Mouse (Mus musculus) heart, embryonic 11.5 days (tissue): ENCODE measurements around the gene Eif3b. TPM values are rescaled to one million over a fixed set of nuclear protein-coding genes. Genes with fewer than 3 reads are reported as not detected.

Source experiments
- ATAC-seq: fragments of 200-750 bp; cut with Nextera tagmentation; replicated peaks from 2 replicates; pipeline ENCODE4 v1.8.0; 2017; ENCODE audit warnings: moderate library complexity; ENCODE audit not compliant: insufficient number of reproducible peaks, low FRiP score, low TSS enrichment
- H3K27ac ChIP-seq: fragments of 300-500 bp; sonication (generic); 2 replicates; pipeline ENCODE4 v1.5.1; 2014; ENCODE audit warnings: mild to moderate bottlenecking, low read depth, low read length
- H3K27me3 ChIP-seq: fragments of 300-500 bp; sonication (generic); 2 replicates; pipeline ENCODE4 v1.6.1; 2014; ENCODE audit warnings: mild to moderate bottlenecking, low read length, mixed read lengths; ENCODE audit not compliant: control insufficient read depth, insufficient read depth
- H3K36me3 ChIP-seq: fragments of 300-500 bp; sonication (generic); 2 replicates; pipeline ENCODE4 v1.6.1; 2014; ENCODE audit warnings: mild to moderate bottlenecking, low read length, moderate library complexity, mixed read lengths; ENCODE audit not compliant: control insufficient read depth, insufficient read depth
- H3K4me1 ChIP-seq: fragments of 300-500 bp; sonication (generic); 2 replicates; pipeline ENCODE4 v1.6.1; 2014; ENCODE audit warnings: low read length; ENCODE audit not compliant: control insufficient read depth, insufficient read depth
- H3K4me2 ChIP-seq: fragments of 300-500 bp; sonication (generic); 2 replicates; pipeline ENCODE4 v1.6.1; 2014; ENCODE audit warnings: mild to moderate bottlenecking, moderate library complexity
- H3K4me3 ChIP-seq: fragments of 300-500 bp; sonication (generic); 2 replicates; pipeline ENCODE4 v1.5.1; 2014; ENCODE audit warnings: low read depth, low read length
- H3K9ac ChIP-seq: fragments of 300-500 bp; sonication (generic); 2 replicates; pipeline ENCODE4 v1.6.1; 2014; ENCODE audit warnings: mild to moderate bottlenecking, low read depth, low read length, moderate library complexity
- H3K9me3 ChIP-seq: fragments of 300-500 bp; sonication (generic); replicated peaks from 2 replicates; pipeline ENCODE4 v1.6.1; 2016; ENCODE audit warnings: low read length; ENCODE audit not compliant: control insufficient read depth
- WGBS: fragments of 180-500 bp; shearing (Covaris S2); extraction: QIAGEN DNeasy Blood & Tissue Kit; methylation state at CpG from one replicate; pipeline ENCODE4 v1.1.7; 2014; ENCODE audit not compliant: insufficient replicate concordance; 5-methylcytosine and 5-hydroxymethylcytosine counted together
- polyA plus RNA-seq: library from polyadenylated mRNA; unstranded; fragments of >200 nt; fragmentation: Nextera tagmentation; extraction: Ambion mirVana; gene quantifications from 2 replicates; pipeline ENCODE4 v1.2.1, GENCODE M21; 2014

Gene Eif3b
- polyA plus RNA-seq, 1 experiment from 2014 or later: 114 TPM

DNA sequence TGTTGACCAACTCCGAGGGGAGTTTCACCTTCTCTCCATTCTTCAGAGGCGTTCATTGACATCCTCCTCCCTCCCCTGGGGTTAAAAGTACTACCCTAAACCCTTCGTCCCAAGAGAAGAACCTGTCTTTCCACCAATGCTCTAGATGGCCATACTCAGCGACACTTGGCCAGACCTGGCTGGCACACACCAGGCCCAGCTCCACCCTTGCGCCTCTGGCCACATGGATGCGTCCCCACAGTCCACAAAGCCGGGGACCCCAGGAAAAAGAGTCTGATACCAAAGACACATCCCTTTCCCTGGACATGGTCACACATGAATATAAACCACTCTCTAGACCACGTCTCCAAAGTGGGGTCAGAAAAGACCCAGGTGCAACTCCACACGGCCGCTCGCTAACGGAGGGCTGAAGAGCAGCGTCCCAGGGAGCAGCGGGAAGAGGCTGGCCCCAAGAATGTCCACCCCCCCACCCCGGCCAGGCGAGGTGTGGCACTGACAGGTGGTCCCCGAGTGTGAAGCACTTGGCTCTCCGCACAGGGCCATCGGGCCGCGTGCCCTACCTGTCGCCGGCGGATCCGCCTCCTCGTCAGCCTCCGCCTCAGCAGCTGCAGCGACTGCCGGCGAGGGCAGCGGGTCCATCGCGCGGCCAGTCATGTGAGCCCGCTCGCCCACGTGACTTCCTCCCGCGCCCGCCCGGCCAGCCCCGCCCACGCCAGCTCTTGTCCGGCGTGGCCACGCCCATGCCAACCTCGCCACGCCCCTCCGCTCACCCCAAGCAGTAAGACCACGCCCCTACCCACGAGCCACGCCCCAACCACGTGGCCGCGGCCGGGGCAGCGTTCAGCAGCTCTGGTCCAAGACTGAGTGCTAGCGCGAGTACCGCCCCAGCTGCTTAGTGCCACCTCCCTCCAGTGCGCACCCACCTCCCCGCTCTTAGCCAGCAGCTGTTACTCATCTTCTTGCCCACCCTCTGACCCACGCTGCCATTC, 30.2 kb upstream of the Eif3b start, which contains the start of gene Snx8:
Gene Snx8, minus strand, starts transcription at position 675 of the 989 bp plus-strand sequence.
- no peak within 1 kb of the TSS for H3K27ac ChIP-seq
- under 1% methylated on average over 62 of the region's 63 CpGs for WGBS
- H3K27me3 ChIP-seq: no peaks in the 10 kb centered on the region
- peaks cover 17% of the 10 kb centered on the region for H3K4me1 ChIP-seq
- peak within 1 kb of the TSS; percentile 78 for H3K9ac ChIP-seq
- peak within 1 kb of the TSS; percentile 76 for H3K4me3 ChIP-seq
- no peaks in the 10 kb centered on the region for H3K9me3 ChIP-seq
- peak; percentile 90 for ATAC-seq
- peak within 1 kb of the TSS; percentile 98 for H3K4me2 ChIP-seq
- no peaks in the 10 kb centered on the region for H3K36me3 ChIP-seq

GRCm38 (mm10) chr5:140389647-140390046, 29.5 kb upstream of the Eif3b start:
- Histone ChIP-seq H3K9me3 (no peaks in the 10 kb centered on the region), H3K27ac (no peak overlapping the region), H3K9ac (peak overlapping the region; percentile 23; the same call in 1 of the 2 replicates), H3K27me3 (no peaks in the 10 kb centered on the region), H3K36me3 (no peaks in the 10 kb centered on the region), H3K4me3 (peak overlapping the region; percentile 76), H3K4me2 (peak overlapping the region; percentile 98), H3K4me1 (peaks cover 13% of the 10 kb centered on the region)
- ATAC-seq: 0 out of 2 replicates have a peak, but pooled peaks have one; percentile 1
- WGBS: 53% methylated on average over 3 of the region's 3 CpGs

DNA sequence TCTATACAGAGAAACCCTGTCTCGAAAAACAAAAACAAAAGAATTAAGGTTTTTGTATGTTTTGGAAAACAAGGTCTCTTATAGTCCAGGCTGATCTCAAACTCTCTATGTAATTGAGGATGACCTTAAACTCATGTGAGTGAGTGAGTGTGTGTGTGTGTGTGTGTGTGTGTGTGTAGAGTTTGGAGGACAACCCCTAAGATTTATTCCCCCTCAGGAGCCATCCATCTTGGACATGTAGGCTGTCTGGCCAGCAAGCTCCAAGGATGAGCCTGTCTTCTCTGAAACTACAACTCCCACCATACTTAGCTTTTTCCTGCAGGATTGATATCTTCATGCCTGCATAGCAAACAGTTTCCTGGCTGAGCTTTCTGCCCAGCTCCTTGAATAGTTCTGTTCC, 27.7 kb upstream of the Eif3b start:
- Histone ChIP-seq H3K27ac (no peak overlapping the region), H3K9me3 (no peaks in the 10 kb centered on the region), H3K4me2 (no peak overlapping the region), H3K27me3 (no peaks in the 10 kb centered on the region), H3K36me3 (no peaks in the 10 kb centered on the region), H3K9ac (no peak overlapping the region), H3K4me1 (peaks cover 13% of the 10 kb centered on the region), H3K4me3 (no peak overlapping the region)
- no peak for ATAC-seq
- 69% methylated on average over 1 of the region's 1 CpGs for WGBS

- 79% methylated on average over 5 of the region's 5 CpGs for WGBS
- H3K9me3 ChIP-seq: no peaks in the 10 kb centered on the region
Measured at GRCm38 (mm10) chr5:140391981-140392380, 27.1 kb upstream of the Eif3b start.

GRCm38 (mm10) chr5:140392701-140393100, 26.4 kb upstream of the Eif3b start:
- Histone ChIP-seq H3K27me3 (no peaks in the 10 kb centered on the region), H3K9me3 (no peaks in the 10 kb centered on the region), H3K4me3 (no peak overlapping the region), H3K9ac (no peak overlapping the region), H3K4me2 (no peak overlapping the region), H3K27ac (no peak overlapping the region), H3K36me3 (no peaks in the 10 kb centered on the region), H3K4me1 (peaks cover 9% of the 10 kb centered on the region)
- WGBS: 78% methylated on average over 3 of the region's 3 CpGs
- ATAC-seq: no peak

More at GRCm38 (mm10) chr5:140391981-140392380, 27.1 kb upstream of the Eif3b start:
- H3K4me2 ChIP-seq: no peak overlapping the region
- no peaks in the 10 kb centered on the region for H3K27me3 ChIP-seq
- H3K9ac ChIP-seq: no peak overlapping the region
- no peak overlapping the region for H3K4me3 ChIP-seq
- peaks cover 13% of the 10 kb centered on the region for H3K4me1 ChIP-seq
- no peak overlapping the region for H3K27ac ChIP-seq
- ATAC-seq: no peak
- H3K36me3 ChIP-seq: no peaks in the 10 kb centered on the region

GRCm38 (mm10) chr5:140396166-140396940, 22.8 kb upstream of the Eif3b start:
- no peak for ATAC-seq
- Histone ChIP-seq H3K4me2 (no peak overlapping the region), H3K27me3 (no peaks in the 10 kb centered on the region)

GRCm38 (mm10) chr5:140402640-140403270, 16.4 kb upstream of the Eif3b start:
- H3K4me2 ChIP-seq: no peak overlapping the region
- H3K9me3 ChIP-seq: no peaks in the 10 kb centered on the region
- H3K4me1 ChIP-seq: no peaks in the 10 kb centered on the region
- no peak overlapping the region for H3K9ac ChIP-seq
- no peak overlapping the region for H3K27ac ChIP-seq
- no peak for ATAC-seq
- H3K27me3 ChIP-seq: no peaks in the 10 kb centered on the region
- no peaks in the 10 kb centered on the region for H3K36me3 ChIP-seq
- no peak overlapping the region for H3K4me3 ChIP-seq
- WGBS: 77% methylated on average over 4 of the region's 4 CpGs

More at GRCm38 (mm10) chr5:140396166-140396940, 22.8 kb upstream of the Eif3b start:
- H3K9ac ChIP-seq: no peak overlapping the region
- H3K4me1 ChIP-seq: no peaks in the 10 kb centered on the region
- WGBS: 51% methylated on average over 8 of the region's 8 CpGs
- H3K9me3 ChIP-seq: no peaks in the 10 kb centered on the region
- H3K27ac ChIP-seq: no peak overlapping the region
- H3K4me3 ChIP-seq: no peak overlapping the region
- H3K36me3 ChIP-seq: no peaks in the 10 kb centered on the region

DNA sequence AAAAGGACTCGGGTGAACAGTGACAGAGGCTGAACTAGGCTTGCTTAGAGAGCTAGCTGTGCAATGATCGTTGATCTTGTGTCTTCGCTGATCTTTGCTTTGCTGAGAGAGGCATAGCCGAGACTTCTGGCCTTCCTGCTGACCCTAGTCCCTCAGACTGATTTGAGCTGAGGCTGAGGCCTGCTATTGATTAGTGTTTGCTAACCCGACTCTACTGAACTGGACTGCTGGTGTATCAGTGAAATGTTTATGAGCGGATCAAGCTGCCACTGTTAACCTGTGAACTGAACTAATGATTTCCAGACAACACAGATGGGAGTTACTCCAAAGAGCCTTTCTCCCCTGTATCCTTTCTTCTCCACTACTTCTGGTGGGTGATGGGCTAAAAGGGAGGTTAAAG, 14.0 kb upstream of the Eif3b start:
- 83% methylated on average over 6 of the region's 6 CpGs for WGBS
- Histone ChIP-seq H3K4me2 (no peak overlapping the region), H3K9me3 (no peaks in the 10 kb centered on the region), H3K27ac (no peak overlapping the region), H3K27me3 (no peaks in the 10 kb centered on the region), H3K9ac (no peak overlapping the region), H3K4me1 (no peaks in the 10 kb centered on the region), H3K36me3 (no peaks in the 10 kb centered on the region), H3K4me3 (no peak overlapping the region)
- no peak for ATAC-seq
